Mouse (Mus musculus): ENCODE measurements around the gene Tomm6. TPM values are rescaled to one million over a fixed set of nuclear protein-coding genes. Genes with fewer than 3 reads are reported as not detected.

Gene Tomm6
- total RNA-seq, 2 experiments from 2014 or later: 119 to 126 TPM

- no peak for DNase-seq
- intact Hi-C loops (cut with DNase I): no loop called here
Measured at GRCm38 (mm10) chr17:47695337-47695710, 7.1 kb upstream of the Tomm6 start.

GRCm38 (mm10) chr17:47694503-47695336, 6.5 kb upstream of the Tomm6 start, which contains the start of gene Prickle4:
Gene Prickle4, minus strand, starts transcription at chr17:47694736.
- intact Hi-C loops (cut with DNase I): loop anchor here (5.0 kb wide), 1 partner anchor 322 kb away; no protein-coding TSS in a partner anchor
- DNase-seq: peak; percentile 98

- intact Hi-C loops (cut with DNase I): loop anchor here (5.0 kb wide), 1 partner anchor 322 kb away; no protein-coding TSS in a partner anchor
Measured at GRCm38 (mm10) chr17:47694442-47694502, 6.1 kb upstream of the Tomm6 start, which contains the start of gene Gm21981. Gene Gm21981, minus strand, starts transcription at chr17:47694455.

GRCm38 (mm10) chr17:47693671-47694441, 5.7 kb upstream of the Tomm6 start:
- intact Hi-C loops (cut with DNase I): loop anchor here (5.0 kb wide), 1 partner anchor 322 kb away; no protein-coding TSS in a partner anchor
- DNase-seq: peak; percentile 44 to 51

More at GRCm38 (mm10) chr17:47694442-47694502, 6.1 kb upstream of the Tomm6 start, which contains the start of gene Gm21981:
- no peak for DNase-seq

- intact Hi-C loops (cut with DNase I): loop anchor here (5.0 kb wide), 1 partner anchor 319 kb away; no protein-coding TSS in a partner anchor
- no peak for DNase-seq
Measured at GRCm38 (mm10) chr17:47691650-47692049, 3.5 kb upstream of the Tomm6 start.

- no peak for DNase-seq
- intact Hi-C loops (cut with DNase I): loop anchor here (2.0 to 5.0 kb wide), 2 partner anchors 61 to 318 kb away; no protein-coding TSS in a partner anchor
Measured at GRCm38 (mm10) chr17:47689894-47690293, 1.7 kb upstream of the Tomm6 start.

GRCm38 (mm10) chr17:47688608-47689575, 706 bp upstream of the Tomm6 start, which contains the start of gene Frs3:
Gene Frs3, plus strand, starts transcription at chr17:47689030.
- intact Hi-C loops (cut with DNase I): loop anchor here (2.0 kb wide), 1 partner anchor 60 kb away; no protein-coding TSS in a partner anchor
- peak; percentile 58 to 66 for DNase-seq

- peak; percentile 92 to 94 for DNase-seq
- intact Hi-C loops (cut with DNase I): loop anchor here (2.0 kb wide), 1 partner anchor 59 kb away; no protein-coding TSS in a partner anchor
Measured at GRCm38 (mm10) chr17:47687409-47688343, 510 bp downstream of the Tomm6 start.

- intact Hi-C loops (cut with DNase I): no loop called here
- DNase-seq: no peak
Measured at GRCm38 (mm10) chr17:47682836-47683235, 5.3 kb downstream of the Tomm6 start.

- intact Hi-C loops (cut with DNase I): loop anchor here (10.0 kb wide), 1 partner anchor 164 kb away; no protein-coding TSS in a partner anchor
- DNase-seq: no peak
Measured at GRCm38 (mm10) chr17:47678702-47679101, 9.5 kb downstream of the Tomm6 start.

- no peak for DNase-seq
- intact Hi-C loops (cut with DNase I): loop anchor here (10.0 kb wide), 1 partner anchor 163 kb away; no protein-coding TSS in a partner anchor
Measured at GRCm38 (mm10) chr17:47678238-47678637, 9.9 kb downstream of the Tomm6 start.

GRCm38 (mm10) chr17:47676581-47676980, 11.6 kb downstream of the Tomm6 start:
- intact Hi-C loops (cut with DNase I): loop anchor here (1.0 to 10.0 kb wide), 4 partner anchors 30 to 203 kb away; no protein-coding TSS in a partner anchor
- DNase-seq: peak; percentile 74 to 83

- intact Hi-C loops (cut with DNase I): loop anchor here (5.0 to 10.0 kb wide), 2 partner anchors 40 to 158 kb away; partner anchors contain the start of gene Usp49
- DNase-seq: peak; percentile 60 to 69
Measured at GRCm38 (mm10) chr17:47672311-47673111, 15.7 kb downstream of the Tomm6 start.

- intact Hi-C loops (cut with DNase I): loop anchor here (5.0 to 10.0 kb wide), 2 partner anchors 40 to 157 kb away; partner anchors contain the start of gene Usp49
Measured at GRCm38 (mm10) chr17:47671988-47672310, 16.2 kb downstream of the Tomm6 start.

GRCm38 (mm10) chr17:47669166-47669565, 19.0 kb downstream of the Tomm6 start:
- intact Hi-C loops (cut with DNase I): no loop called here
- no peak for DNase-seq

More at GRCm38 (mm10) chr17:47671988-47672310, 16.2 kb downstream of the Tomm6 start:
- DNase-seq: no peak

- DNase-seq: no peak
- intact Hi-C loops (cut with DNase I): no loop called here
Measured at GRCm38 (mm10) chr17:47664474-47664873, 23.7 kb downstream of the Tomm6 start.

- DNase-seq: no peak
- intact Hi-C loops (cut with DNase I): no loop called here
Measured at GRCm38 (mm10) chr17:47663009-47663713, 25.0 kb downstream of the Tomm6 start.

All from heart, postnatal 36 days (tissue).